Mouse (Mus musculus): Measurements from ENCODE around the gene Sgms1.
A peak's percentile ranks its signal among the peaks of the same experiment; 100 is the strongest.

Sgms1 gene

DNA sequence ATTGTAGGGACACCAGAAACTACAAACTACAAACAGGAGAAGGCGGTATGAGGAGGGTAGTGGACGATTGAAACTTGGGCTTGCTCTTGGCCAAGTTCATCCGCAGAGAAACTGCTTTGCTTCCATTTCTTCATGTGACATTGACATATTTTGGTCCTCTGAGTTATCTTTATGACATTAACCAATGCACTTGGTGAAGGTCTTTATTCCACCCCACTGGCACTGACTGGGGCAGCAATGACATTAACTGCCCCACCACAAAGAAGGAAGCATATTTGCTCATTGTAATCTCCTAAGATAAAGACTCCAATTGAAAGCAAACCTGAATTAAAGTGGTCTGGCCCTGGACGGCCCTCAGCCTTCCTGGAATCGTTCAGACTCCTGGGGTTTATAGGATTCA lies 100.6 kb downstream of the Sgms1 start:
- DNase-seq: no peak

DNA sequence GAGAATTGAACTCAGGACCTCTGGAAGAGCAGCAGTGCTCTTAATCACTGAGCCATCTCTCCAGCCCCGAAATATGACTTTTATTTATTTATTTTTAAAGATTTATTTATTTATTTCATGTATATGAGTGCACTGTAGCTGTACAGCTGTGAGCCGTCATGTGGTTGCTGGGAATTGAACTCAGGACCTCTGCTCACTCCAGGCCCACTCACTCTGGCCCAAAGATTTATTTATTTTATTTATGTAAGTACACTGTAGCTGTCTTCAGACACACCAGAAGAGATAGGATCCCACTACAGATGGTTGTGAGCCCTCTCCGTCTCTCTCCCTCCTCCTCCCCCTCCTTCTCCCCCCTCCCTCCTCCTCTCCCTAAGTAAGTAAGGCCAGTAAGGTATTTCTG lies 101.7 kb downstream of the Sgms1 start:
- no peak for DNase-seq

GRCm38 (mm10) chr19:32285455-32285831 lies 104.1 kb downstream of the Sgms1 start:
- no peak for DNase-seq

DNA sequence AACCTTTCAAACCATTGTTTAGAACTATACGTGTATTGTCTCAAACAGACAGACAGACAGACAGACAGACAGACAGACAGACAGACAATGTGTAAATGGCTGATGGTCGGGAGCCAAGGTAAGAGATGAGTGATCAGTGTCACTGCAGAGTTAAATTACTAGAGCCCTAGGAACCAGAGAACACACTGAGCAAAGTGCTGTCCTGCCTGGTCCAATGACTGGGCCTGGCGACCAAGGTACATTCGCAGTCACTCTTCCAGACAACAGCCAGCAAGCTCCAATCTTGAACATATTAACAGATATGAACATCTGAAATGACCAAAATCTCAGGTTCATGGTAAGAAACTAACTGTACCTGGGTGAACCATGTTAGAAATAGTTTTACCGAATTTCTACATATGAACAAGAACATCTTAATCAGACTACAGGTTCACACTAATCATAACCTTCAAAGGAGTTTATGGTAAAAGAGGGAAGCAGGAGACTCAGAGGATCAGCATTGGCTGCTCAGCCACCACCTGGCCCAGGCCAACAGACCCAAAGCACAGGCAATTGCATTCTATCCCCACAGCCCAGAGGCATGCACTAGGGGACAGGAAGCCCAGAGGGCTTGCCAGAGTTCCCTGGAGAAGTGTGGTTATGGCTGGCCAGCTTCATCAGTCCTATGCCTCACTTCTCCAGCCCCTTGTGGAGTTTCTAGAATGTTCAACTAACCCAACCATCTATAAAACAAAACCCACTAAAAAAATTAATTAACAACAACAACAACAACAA lies 104.6 kb downstream of the Sgms1 start:
- no peak for DNase-seq

- no peak for DNase-seq
Observed at GRCm38 (mm10) chr19:32281917-32282316, 107.6 kb downstream of the Sgms1 start.

DNA sequence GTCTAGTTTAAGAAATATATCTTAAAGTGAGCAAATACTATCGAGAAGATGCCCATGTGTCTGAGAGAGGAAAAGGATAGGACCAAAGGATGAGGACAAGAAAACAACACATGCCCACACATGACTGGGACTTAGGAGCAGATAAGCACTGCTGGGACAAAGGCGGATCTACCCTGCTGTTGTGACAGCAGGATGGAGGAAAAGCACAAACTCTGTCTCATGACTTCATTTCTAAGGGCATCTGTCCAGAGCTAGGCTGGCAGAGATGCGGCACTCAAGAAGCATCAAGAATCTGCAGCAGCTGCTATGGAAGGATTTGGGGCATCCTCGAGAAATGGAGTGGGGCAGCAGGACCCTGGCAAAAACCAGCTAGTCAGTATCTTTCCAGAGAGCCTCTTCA lies 109.1 kb downstream of the Sgms1 start:
- no peak for DNase-seq

DNA sequence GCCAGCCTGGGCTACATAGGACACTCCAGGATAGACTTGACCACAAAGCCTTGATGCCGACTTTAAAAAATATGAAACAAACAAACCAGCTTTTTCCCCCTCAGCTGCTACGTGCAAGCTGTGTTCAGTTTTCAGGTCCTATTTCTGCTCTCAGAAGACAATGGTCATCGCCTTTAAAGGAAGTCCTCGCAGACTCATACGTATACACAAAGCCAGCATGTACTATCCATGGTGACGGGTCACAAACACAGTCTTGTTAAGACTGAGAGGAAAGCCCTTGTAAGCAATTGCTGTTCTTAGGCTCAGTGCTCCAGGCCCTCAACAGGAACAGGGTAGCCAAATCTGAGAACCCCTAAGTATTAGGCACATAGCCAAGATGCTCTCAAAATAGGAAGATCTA lies 110.1 kb downstream of the Sgms1 start:
- DNase-seq: no peak

DNA sequence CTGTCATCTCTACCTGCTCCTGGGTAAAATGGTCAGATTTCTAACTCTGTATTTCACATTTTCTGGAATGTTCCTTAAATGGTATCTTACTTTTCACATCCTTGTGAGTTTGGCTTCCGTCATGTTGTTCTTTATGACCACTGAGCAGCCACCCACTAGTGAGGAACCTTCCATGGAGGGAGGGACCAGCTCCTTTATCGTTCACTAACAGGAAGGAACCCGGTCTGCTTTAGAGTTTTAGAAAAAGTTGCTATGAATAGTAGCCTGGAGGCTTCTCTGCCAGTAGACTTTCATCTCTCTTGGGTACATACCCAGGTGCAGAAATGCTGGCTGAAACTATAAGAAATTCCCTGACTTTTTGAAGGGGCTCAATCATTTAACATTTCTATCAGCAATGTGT lies 111.6 kb downstream of the Sgms1 start:
- DNase-seq: no peak

- DNase-seq: no peak
Observed at GRCm38 (mm10) chr19:32277287-32277686, 112.2 kb downstream of the Sgms1 start.

DNA sequence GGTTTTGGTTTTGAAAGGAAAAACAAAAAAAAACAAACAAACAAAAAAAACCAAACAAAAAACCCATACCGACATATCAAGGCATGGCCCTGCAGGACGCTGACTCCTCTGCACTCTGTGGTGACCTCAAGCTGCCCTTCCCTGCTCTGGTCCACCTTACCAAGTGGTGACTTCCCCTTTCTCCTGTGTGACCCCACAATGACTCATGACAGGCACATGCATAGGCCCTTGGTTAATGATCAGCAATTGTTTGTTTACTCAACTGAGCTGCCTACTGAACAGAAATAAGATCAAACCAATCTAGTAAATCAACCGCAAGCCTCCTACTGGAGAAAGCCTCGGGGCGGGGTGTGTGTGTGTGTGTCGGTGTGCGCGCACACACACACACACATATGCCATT lies 112.7 kb downstream of the Sgms1 start:
- DNase-seq: no peak

DNA sequence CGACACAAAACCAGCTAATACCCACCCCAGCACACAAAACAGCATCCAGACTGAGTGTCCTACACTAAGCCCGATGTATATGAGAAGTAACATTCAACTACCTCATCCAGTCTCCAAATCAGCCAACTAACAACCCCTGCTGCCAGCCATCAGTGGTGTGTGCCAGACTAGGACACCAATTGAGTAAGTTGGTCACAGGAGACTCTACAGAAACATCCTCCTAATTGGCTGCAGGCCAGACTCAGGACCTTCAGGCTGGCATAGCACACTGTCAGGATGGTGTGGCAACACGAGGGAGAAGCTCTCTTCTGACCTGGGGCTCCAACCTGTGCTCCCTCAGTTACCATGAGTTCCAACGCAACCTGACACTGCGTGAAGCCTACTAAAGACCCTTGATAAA lies 113.3 kb downstream of the Sgms1 start:
- no peak for DNase-seq

- DNase-seq: no peak
Observed at GRCm38 (mm10) chr19:32275068-32275925, 114.2 kb downstream of the Sgms1 start.

DNA sequence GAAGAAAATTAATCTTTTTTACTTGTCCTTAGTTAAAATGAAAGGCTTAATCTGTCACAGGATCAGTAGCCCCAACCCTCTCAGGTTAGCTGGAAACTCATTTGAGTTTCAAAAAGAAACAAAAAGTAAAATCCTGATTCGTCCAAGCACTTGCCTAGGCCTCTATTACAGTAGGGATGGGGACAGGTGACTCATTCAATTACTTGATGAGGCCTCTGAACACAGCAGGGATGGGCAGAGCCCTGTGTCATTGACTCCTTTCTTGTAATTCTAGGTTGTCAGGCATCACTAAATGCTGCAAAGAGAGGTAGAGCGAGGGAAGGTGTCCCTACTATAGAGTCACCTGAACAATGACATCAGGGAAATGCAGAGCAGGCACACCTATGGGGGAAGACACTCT lies 115.4 kb downstream of the Sgms1 start:
- no peak for DNase-seq

DNA sequence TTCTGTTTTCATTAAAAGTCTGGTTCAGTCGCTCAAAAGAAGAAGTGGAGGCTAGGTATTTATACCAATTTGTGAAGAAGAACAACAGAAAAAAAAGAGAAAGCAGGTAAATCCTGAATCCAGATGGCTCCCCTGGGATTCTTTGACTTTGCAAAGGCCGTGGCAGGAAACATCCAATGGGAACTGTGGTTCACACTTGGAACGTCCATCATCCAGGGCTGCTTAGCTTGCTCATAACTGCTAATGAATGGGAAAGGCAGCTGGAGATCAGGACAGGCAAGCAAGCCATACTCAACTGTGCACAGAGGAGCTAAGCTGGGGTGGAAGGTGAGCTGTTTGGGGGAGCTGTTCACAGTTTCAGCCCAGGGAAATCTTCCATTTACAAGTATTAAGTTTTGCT lies 115.8 kb downstream of the Sgms1 start:
- DNase-seq: no peak

DNA sequence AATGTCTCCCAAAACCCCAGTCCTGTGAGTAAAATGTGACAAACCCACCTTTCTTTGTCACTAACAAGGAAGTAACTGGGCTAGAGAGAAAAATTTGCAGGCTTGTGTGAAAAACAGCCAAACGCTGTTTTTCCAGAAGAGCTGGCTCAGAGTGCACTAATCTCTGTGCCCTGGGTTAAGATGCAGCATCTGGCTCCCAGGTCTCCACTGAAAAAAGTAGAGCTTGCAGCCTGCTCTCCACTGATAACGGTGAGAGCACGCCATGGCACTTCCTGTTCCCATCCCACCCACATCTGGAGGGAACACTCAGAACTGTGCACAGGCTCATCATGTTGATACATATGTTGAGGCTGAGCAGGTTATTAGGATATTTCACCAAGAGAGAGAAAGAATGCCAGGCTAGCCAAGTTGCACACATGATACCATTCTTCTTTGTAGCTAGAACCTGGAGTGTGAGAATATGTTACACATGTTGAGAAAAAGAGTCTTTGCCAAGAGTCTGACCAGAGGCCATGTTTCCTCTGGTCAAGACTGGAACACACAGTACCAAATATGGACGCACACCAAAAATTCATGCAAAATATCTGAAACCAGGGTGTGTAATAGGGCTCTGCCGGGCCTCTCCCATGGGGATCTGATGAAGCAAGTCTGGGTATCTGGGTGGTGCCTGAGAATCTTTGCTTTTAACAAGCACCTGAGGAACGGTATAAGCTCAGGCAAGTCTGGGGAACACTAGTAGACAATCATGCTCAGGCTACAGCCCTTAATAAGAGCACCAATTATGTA lies 116.8 kb downstream of the Sgms1 start:
- DNase-seq: no peak

GRCm38 (mm10) chr19:32271455-32272200 lies 117.9 kb downstream of the Sgms1 start:
- DNase-seq: no peak

- no peak for DNase-seq
Observed at GRCm38 (mm10) chr19:32269844-32270176, 119.7 kb downstream of the Sgms1 start.

GRCm38 (mm10) chr19:32269141-32269843 lies 120.2 kb downstream of the Sgms1 start:
- DNase-seq: peak; percentile 59

DNA sequence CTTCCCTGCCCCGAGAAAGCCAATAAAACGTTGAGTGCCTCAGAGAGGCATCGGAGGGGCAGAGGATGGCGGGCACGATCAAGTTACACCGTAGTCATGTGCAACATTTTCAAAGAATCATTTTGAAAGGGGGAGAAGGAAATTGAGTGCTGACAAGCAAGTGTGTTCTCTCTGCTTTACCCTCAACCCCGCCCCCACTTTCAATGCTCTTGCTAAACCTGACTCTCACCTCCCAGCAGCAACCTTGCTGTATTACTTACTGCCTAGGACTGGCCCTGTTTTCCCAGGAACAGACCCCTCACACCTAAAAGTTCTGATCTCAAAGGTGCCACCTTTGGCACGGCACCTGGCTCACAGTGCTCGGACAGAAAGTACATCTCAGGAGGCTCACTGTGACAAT lies 121.0 kb downstream of the Sgms1 start:
- DNase-seq: no peak

- no peak for DNase-seq
Observed at GRCm38 (mm10) chr19:32266385-32267252, 122.9 kb downstream of the Sgms1 start.

GRCm38 (mm10) chr19:32263753-32264152 lies 125.8 kb downstream of the Sgms1 start:
- DNase-seq: no peak
